Mouse (Mus musculus): ENCODE data around the gene Prelid1.
A peak's percentile ranks its signal among the peaks of the same experiment; 100 is the strongest.

Gene Prelid1

GRCm38 (mm10) chr13:55332331-55332730 lies 12.0 kb downstream of the Prelid1 start:
- DNase-seq (ENCODE audit: low read depth): no peak

GRCm38 (mm10) chr13:55335701-55336100 lies 15.4 kb downstream of the Prelid1 start:
- DNase-seq (ENCODE audit: low read depth): no peak

- DNase-seq (ENCODE audit: low read depth): no peak
These were observed 17.2 kb downstream of the Prelid1 start for GRCm38 (mm10) chr13:55337341-55337975.

GRCm38 (mm10) chr13:55338131-55339054 lies 18.1 kb downstream of the Prelid1 start:
- DNase-seq (ENCODE audit: low read depth): no peak

- no peak for DNase-seq (ENCODE audit: low read depth)
These were observed 19.0 kb downstream of the Prelid1 start for GRCm38 (mm10) chr13:55339259-55339658.

GRCm38 (mm10) chr13:55342469-55342868 lies 22.2 kb downstream of the Prelid1 start:
- DNase-seq (ENCODE audit: low read depth): no peak

GRCm38 (mm10) chr13:55344286-55344685 lies 24.0 kb downstream of the Prelid1 start:
- no peak for DNase-seq (ENCODE audit: low read depth)

GRCm38 (mm10) chr13:55346745-55347144 lies 26.4 kb downstream of the Prelid1 start:
- no peak for DNase-seq (ENCODE audit: low read depth)

GRCm38 (mm10) chr13:55361145-55361544 lies 40.8 kb downstream of the Prelid1 start:
- DNase-seq (ENCODE audit: low read depth): no peak

- no peak for DNase-seq (ENCODE audit: low read depth)
These were observed 41.7 kb downstream of the Prelid1 start for GRCm38 (mm10) chr13:55361974-55362452.

GRCm38 (mm10) chr13:55362453-55363060 lies 42.3 kb downstream of the Prelid1 start, which contains the start of gene Lman2:
Lman2 (minus strand) TSS chr13:55362783.
- DNase-seq (ENCODE audit: low read depth): peak; percentile 93

- no peak for DNase-seq (ENCODE audit: low read depth)
These were observed 48.1 kb downstream of the Prelid1 start for GRCm38 (mm10) chr13:55368401-55368800.

- DNase-seq (ENCODE audit: low read depth): peak; percentile 56
These were observed 49.3 kb downstream of the Prelid1 start, which contains the start of gene Rgs14 for GRCm38 (mm10) chr13:55369531-55370114. Rgs14 (plus strand) TSS chr13:55369732.

GRCm38 (mm10) chr13:55370234-55370633 lies 49.9 kb downstream of the Prelid1 start:
- DNase-seq (ENCODE audit: low read depth): no peak

- DNase-seq (ENCODE audit: low read depth): no peak
These were observed 50.8 kb downstream of the Prelid1 start for GRCm38 (mm10) chr13:55371007-55371681.

GRCm38 (mm10) chr13:55371740-55372139 lies 51.4 kb downstream of the Prelid1 start:
- no peak for DNase-seq (ENCODE audit: low read depth)

- no peak for DNase-seq (ENCODE audit: low read depth)
These were observed 54.1 kb downstream of the Prelid1 start for GRCm38 (mm10) chr13:55374206-55374924.

All from c-Kit-positive CD71-negative TER-119-negative erythroid progenitor cells, embryonic 14.5 days (primary cell).